Mouse (Mus musculus) cerebellum, adult (tissue): ENCODE measurements at regions not wholly inside any gene's neighbourhood (a gene's known extent, or its start where the extent isn't known, plus 50 kb on each side); places are given as distances from the start of the nearest gene placed in this dataset.

Experiments
- ATAC-seq: cut with Nextera tagmentation; 2 replicates; pipeline ENCODE4 v1.9.2; 2017; ENCODE audit warnings: mild to moderate bottlenecking, moderate library complexity, mixed read lengths; ENCODE audit not compliant: insufficient number of reproducible peaks, low FRiP score, low TSS enrichment

DNA sequence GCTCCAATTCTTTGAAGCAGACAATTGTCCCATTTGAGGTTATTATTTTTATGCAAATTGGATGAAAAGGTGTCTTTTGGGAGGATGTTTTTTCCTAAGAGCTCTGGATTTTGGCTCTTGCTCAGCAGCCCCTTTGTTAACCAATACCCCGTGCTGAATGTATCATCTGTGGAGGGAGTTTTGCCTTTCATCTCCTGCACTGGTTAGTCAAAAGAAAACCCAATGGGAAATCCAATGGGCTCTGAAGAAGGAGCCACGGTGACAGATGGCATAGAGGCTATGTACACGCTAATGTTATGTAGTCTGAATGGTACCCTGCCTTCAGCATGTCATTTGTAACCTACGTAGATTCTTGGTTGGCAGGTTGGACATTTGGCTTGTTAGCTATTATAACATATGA, 120.8 kb upstream of the Zwint start:
- ATAC-seq, result no peak

- no peak for ATAC-seq
Measured at GRCm38 (mm10) chr10:72549564-72549963, 105.1 kb upstream of the Zwint start.

- ATAC-seq, result no peak
Measured at GRCm38 (mm10) chr10:72551561-72551960, 103.1 kb upstream of the Zwint start.

DNA sequence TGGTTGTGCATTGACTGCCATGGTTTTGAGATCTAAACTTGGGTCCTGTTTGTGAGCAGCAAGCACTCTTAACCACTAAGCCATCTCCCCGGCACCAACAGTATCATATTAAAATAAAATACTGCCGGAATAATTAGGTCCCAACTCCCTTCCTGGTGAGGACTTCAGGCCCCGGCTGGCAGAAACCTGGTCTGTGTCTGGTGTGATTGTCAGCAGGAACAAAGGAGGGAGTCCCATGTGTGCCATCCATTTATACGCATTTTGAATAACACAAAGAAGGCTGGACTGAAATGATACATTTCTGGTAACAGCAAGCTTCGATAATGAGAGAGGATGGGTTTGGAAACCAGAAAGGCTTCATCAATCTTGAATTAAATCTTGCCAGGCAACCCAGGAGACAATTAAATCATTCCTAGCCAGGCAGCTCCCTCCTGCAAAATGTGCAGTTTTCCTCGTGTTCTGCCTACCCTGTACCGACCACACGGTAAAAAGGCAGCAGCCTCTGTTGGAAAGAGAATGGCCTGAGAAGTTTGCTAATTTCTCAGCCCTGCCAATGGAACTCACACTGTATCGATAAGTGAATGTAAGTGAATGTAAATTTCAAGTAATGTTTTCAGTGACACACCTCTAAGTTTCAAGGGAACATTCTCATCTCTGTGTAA, 80.5 kb upstream of the Zwint start:
- ATAC-seq, result no peak

DNA sequence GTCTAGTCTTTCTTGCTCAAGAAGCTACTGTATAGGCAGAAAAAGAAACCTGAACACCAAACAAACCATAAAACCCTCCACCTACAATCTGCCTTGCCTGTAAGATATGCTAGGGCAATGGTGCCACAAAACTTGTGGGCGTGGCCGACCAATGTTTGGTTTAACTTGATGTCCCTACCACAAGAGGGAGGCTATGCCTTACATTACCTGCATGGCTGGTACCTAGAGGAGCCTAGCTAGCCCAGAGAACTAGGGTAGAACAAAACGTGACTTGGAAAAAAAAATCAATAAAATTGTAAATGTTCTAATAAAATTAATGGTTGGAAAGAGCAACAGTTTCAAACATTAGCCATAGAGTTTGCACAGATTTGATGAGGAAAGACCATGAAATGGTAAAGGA, 76.9 kb upstream of the Zwint start:
- ATAC-seq, result no peak

GRCm38 (mm10) chr10:72578501-72578900, 76.1 kb upstream of the Zwint start:
- ATAC-seq, result no peak

GRCm38 (mm10) chr10:72581311-72581710, 73.3 kb upstream of the Zwint start:
- no peak for ATAC-seq

DNA sequence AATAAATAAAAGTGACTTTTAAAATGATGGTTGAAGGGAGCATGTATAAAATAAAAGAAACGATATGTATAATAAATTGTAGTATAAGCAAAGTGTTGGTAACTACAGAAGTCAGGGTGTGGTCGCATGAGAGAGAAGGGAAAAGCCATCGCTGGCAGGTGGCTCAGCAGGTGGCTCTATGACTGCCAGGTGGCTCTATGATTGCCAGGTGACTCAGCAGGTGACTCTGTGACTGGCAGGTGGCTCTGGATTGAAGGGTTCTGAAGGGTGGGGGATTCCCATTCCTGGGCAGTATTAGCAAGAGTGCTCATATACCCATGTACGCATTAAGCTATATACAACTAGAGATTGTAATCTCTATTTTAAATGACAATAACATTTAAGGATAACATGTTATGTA, 66.1 kb upstream of the Zwint start:
- no peak for ATAC-seq

DNA sequence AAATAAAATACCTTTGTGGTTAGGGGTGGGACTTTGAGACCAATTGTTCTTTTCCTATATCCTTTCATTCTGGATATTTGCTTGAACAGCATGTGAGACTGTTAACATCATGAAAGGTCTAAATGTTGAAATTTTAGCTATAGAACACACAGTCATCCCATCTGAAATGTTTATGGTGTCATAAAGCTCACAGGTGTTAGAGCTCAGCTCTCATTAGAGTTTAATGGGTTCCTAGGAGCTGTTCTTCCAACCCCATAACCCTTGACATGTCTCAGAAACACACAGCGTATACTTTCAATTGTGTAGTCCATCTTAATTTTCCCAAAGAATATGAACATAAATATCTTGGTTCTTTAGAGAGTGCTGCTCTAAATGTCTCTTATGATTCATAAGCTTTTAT, 61.6 kb upstream of the Zwint start:
- ATAC-seq, result no peak
